Mouse (Mus musculus): ENCODE data around the gene Gbp9. TPM values are rescaled to one million over a fixed set of nuclear protein-coding genes. Genes with fewer than 3 reads are reported as not detected.
"Not testable (repeated sequence)": the region's sequence is repeated elsewhere in the genome, so short reads cannot be mapped to it uniquely, and the experiment has no call there.

Gene Gbp9
- polyA plus RNA-seq, 1 experiment from 2014 or later = 1.4 TPM

- no peaks in the 10 kb centered on the region for H3K4me1 ChIP-seq
- no peaks in the 10 kb centered on the region for H3K9me3 ChIP-seq (replicated peaks)
- ATAC-seq (ENCODE audit: low FRiP score) = no peak
- no peak overlapping the region for H3K9ac ChIP-seq (replicated peaks)
- H3K36me3 ChIP-seq = no peaks in the 10 kb centered on the region
- H3K27me3 ChIP-seq (replicated peaks) = no peaks in the 10 kb centered on the region
- H3K27ac ChIP-seq (replicated peaks) = no peak overlapping the region
- no peak overlapping the region for H3K4me2 ChIP-seq
- WGBS = 97% methylated on average over 2 of the region's 2 CpGs
- no peak overlapping the region for H3K4me3 ChIP-seq (replicated peaks)
Observed at GRCm38 (mm10) chr5:105114696-105115095, 24.6 kb downstream of the Gbp9 start.

GRCm38 (mm10) chr5:105113656-105114055 is 25.7 kb downstream of the Gbp9 start:
- Histone ChIP-seq H3K4me3 (replicated peaks) (no peak overlapping the region), H3K36me3 (no peaks in the 10 kb centered on the region), H3K9ac (replicated peaks) (no peak overlapping the region), H3K27ac (replicated peaks) (no peak overlapping the region), H3K4me1 (no peaks in the 10 kb centered on the region), H3K4me2 (no peak overlapping the region), H3K9me3 (replicated peaks) (no peaks in the 10 kb centered on the region), H3K27me3 (replicated peaks) (no peaks in the 10 kb centered on the region)
- WGBS = 95% methylated on average over 5 of the region's 5 CpGs
- ATAC-seq (ENCODE audit: low FRiP score) = no peak

DNA sequence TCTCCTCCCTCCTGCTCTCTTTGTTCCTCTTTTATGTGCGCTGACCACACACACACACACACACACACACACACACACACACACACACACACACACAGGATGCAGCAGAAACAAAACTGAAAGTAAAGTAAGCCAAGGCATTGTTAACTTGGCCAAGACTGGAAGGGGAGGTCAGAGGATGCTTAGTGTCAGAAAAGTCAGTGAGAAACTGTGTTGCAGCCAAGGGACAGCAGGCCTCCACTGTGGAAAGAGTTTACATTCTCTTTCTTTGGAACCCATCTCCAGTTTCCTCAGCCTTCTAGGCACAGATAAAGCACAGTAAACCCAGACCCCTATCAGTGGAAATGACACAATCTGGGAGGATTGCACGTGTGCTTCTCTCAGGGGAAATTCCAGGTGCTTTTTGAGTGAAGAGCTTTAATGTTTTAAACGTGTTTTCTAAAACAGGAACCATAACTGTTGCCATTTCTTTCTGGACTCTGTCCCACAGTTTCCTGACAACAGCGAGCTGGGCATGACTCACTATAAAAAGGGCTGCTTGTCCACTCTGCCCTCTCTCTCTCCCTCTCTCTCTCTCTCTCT is 29.0 kb downstream of the Gbp9 start:
- H3K27ac ChIP-seq (replicated peaks); H3K4me1 ChIP-seq; H3K36me3 ChIP-seq; H3K4me2 ChIP-seq; ATAC-seq (ENCODE audit: low FRiP score); H3K9me3 ChIP-seq (replicated peaks); H3K4me3 ChIP-seq (replicated peaks); H3K9ac ChIP-seq (replicated peaks); H3K27me3 ChIP-seq (replicated peaks): not testable (repeated sequence)
- WGBS = 24% methylated on average over 4 of the region's 4 CpGs

DNA sequence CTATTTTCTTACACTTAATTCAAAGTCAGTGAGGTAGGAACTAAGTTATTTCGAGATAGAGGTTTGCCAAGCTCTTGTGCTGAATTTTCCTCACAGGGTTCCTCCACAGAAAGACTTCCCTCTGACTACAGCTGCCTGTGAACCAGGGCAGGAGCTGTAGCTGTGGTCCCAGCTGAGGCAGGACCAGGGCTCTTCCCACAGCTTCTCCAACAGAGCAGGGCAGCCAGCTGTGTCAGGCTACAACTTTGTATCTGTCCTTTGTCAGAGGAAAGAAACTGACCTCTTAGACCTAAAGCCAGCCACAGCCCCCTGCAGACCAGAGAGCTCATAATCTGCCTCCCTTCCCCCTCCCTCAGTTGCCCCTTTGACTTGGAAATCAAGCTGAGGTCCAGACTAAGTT is 29.6 kb downstream of the Gbp9 start:
- not testable (repeated sequence) for H3K9me3 ChIP-seq (replicated peaks); H3K9ac ChIP-seq (replicated peaks); H3K36me3 ChIP-seq; H3K27ac ChIP-seq (replicated peaks); H3K27me3 ChIP-seq (replicated peaks); H3K4me2 ChIP-seq; ATAC-seq (ENCODE audit: low FRiP score); H3K4me1 ChIP-seq; H3K4me3 ChIP-seq (replicated peaks)
- WGBS = 66% methylated on average over 1 of the region's 1 CpGs

GRCm38 (mm10) chr5:105105689-105106088 is 33.6 kb downstream of the Gbp9 start:
- ATAC-seq (ENCODE audit: low FRiP score); H3K4me2 ChIP-seq; H3K4me3 ChIP-seq (replicated peaks); H3K4me1 ChIP-seq; H3K27ac ChIP-seq (replicated peaks); H3K27me3 ChIP-seq (replicated peaks); H3K9me3 ChIP-seq (replicated peaks); H3K9ac ChIP-seq (replicated peaks); H3K36me3 ChIP-seq: not testable (repeated sequence)
- 91% methylated on average over 2 of the region's 2 CpGs for WGBS

DNA sequence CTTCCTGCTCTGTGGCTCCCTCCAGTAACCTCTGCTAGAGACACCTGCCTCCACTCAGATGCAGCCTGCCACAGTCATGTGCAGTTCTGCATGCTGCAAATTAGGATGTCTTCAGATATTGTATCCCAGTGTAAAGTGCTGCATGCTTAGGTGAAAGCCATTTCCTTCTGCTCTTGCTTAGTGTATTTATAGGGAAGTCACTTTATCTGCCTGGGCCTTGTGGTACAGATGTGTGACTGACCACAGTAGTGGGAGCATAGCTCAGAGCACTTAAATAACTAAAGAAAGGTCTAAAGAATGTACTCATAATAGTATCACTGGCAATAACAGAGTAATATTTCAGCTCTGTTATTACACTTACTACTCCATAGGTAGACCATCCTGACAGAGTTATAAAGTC is 57.4 kb downstream of the Gbp9 start:
- Histone ChIP-seq H3K4me1 (no peaks in the 10 kb centered on the region), H3K9me3 (replicated peaks) (0 out of 2 replicates have a peak, but pooled peaks cover under 1% of the 10 kb centered on the region), H3K27me3 (replicated peaks) (no peaks in the 10 kb centered on the region), H3K27ac (replicated peaks) (no peak overlapping the region), H3K4me2 (no peak overlapping the region), H3K9ac (replicated peaks) (no peak overlapping the region), H3K4me3 (replicated peaks) (no peak overlapping the region), H3K36me3 (no peaks in the 10 kb centered on the region)
- no peak for ATAC-seq (ENCODE audit: low FRiP score)

DNA sequence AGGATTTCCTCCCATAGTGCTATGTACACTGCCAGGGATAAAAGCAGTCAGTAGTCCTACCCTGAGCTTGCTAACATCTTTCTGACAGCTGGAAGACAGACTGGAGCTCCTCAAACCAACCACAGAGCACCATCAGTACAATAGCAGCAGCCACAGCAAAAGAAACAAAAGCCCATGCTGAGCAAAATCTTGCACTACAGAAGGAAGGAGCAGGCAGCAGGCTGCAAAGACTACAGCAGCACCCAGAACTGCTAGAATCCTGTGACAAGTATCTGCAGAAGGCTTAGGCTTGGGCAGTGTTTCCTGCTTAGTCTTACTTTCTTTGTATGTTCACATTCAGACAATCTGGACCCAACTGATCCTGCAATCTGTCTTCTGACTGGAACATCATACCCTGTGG is 71.0 kb downstream of the Gbp9 start:
- not testable (repeated sequence) for ATAC-seq (ENCODE audit: low FRiP score); H3K27ac ChIP-seq (replicated peaks); H3K9me3 ChIP-seq (replicated peaks); H3K4me3 ChIP-seq (replicated peaks); H3K36me3 ChIP-seq; H3K9ac ChIP-seq (replicated peaks); H3K4me2 ChIP-seq; H3K4me1 ChIP-seq; H3K27me3 ChIP-seq (replicated peaks)

- not testable (repeated sequence) for H3K4me2 ChIP-seq; H3K27me3 ChIP-seq (replicated peaks); H3K4me3 ChIP-seq (replicated peaks); ATAC-seq (ENCODE audit: low FRiP score); H3K4me1 ChIP-seq; H3K9ac ChIP-seq (replicated peaks); H3K36me3 ChIP-seq; H3K27ac ChIP-seq (replicated peaks); H3K9me3 ChIP-seq (replicated peaks)
- WGBS = 70% methylated on average over 2 of the region's 2 CpGs
Observed at GRCm38 (mm10) chr5:105064443-105064842, 74.9 kb downstream of the Gbp9 start.

- 83% methylated on average over 1 of the region's 1 CpGs for WGBS
- Histone ChIP-seq H3K4me3 (replicated peaks) (no peak overlapping the region), H3K9ac (replicated peaks) (no peak overlapping the region), H3K4me1 (no peaks in the 10 kb centered on the region), H3K4me2 (no peak overlapping the region), H3K9me3 (replicated peaks) (no peaks in the 10 kb centered on the region), H3K27ac (replicated peaks) (no peak overlapping the region), H3K27me3 (replicated peaks) (no peaks in the 10 kb centered on the region), H3K36me3 (no peaks in the 10 kb centered on the region)
- no peak for ATAC-seq (ENCODE audit: low FRiP score)
Observed at GRCm38 (mm10) chr5:105063321-105063720, 76.0 kb downstream of the Gbp9 start.

DNA sequence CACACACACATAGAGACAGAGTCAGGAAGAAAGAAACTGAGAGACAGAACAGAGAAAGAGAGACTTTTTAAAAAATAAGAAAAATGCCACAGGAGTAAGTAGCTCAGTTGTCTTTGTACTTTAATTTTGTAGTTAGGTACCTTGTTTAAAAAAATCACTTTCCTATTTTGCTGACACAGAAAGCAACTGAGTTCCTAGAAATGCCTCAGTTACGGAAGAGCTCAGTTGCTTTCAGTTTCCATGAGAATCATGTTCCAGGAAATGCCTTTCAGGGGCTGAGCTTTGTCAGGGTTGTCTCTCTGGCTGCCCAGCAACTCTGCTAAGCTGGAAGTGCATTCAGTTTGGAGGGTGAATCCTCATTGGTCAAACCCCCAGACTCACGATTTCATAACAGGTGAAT is 76.9 kb downstream of the Gbp9 start:
- not testable (repeated sequence) for H3K9ac ChIP-seq (replicated peaks); H3K4me3 ChIP-seq (replicated peaks); ATAC-seq (ENCODE audit: low FRiP score); H3K4me2 ChIP-seq; H3K27ac ChIP-seq (replicated peaks); H3K27me3 ChIP-seq (replicated peaks); H3K36me3 ChIP-seq; H3K9me3 ChIP-seq (replicated peaks); H3K4me1 ChIP-seq
- 87% methylated on average over 2 of the region's 2 CpGs for WGBS

- Histone ChIP-seq H3K27me3 (replicated peaks) (no peaks in the 10 kb centered on the region), H3K27ac (replicated peaks) (no peak overlapping the region), H3K4me3 (replicated peaks) (no peak overlapping the region), H3K9me3 (replicated peaks) (no peaks in the 10 kb centered on the region), H3K4me2 (no peak overlapping the region), H3K4me1 (no peaks in the 10 kb centered on the region), H3K9ac (replicated peaks) (no peak overlapping the region), H3K36me3 (no peaks in the 10 kb centered on the region)
- no peak for ATAC-seq (ENCODE audit: low FRiP score)
- WGBS = 99% methylated on average over 2 of the region's 2 CpGs
Observed at GRCm38 (mm10) chr5:105060224-105060623, 79.1 kb downstream of the Gbp9 start.

- H3K9ac ChIP-seq (replicated peaks) = no peak overlapping the region
- H3K4me3 ChIP-seq (replicated peaks) = no peak overlapping the region
- no peak overlapping the region for H3K4me2 ChIP-seq
- ATAC-seq (ENCODE audit: low FRiP score) = no peak
- no peaks in the 10 kb centered on the region for H3K36me3 ChIP-seq
- no peaks in the 10 kb centered on the region for H3K27me3 ChIP-seq (replicated peaks)
- H3K27ac ChIP-seq (replicated peaks) = no peak overlapping the region
- WGBS = 94% methylated on average over 2 of the region's 2 CpGs
- H3K9me3 ChIP-seq (replicated peaks) = no peaks in the 10 kb centered on the region
- H3K4me1 ChIP-seq = no peaks in the 10 kb centered on the region
Observed at GRCm38 (mm10) chr5:105055279-105055678, 84.1 kb downstream of the Gbp9 start.

Measured in neural tube, embryonic 15.5 days (tissue).